Mouse (Mus musculus) liver, adult 2 months (tissue): ENCODE data around the gene Dhdds. TPM values are rescaled to one million over a fixed set of nuclear protein-coding genes. Genes with fewer than 3 reads are reported as not detected.

Experiments
- DNase-seq: peaks from one replicate; pipeline ENCODE4 v3.0.0-alpha.2; 2011; ENCODE audit warnings: low read depth, low spot score; ENCODE audit errors: extremely low read depth
- H3K27ac ChIP-seq: fragments of 200-500 bp; replicated peaks from 2 replicates; pipeline ENCODE4 v1.5.1; 2012; ENCODE audit warnings: low read depth, mild to moderate bottlenecking, control low read depth, inconsistent platforms, low read length; ENCODE audit not compliant: insufficient read depth
- H3K27me3 ChIP-seq: fragments of 200-500 bp; 2 replicates; pipeline ENCODE4 v1.6.1; 2012; ENCODE audit warnings: mild to moderate bottlenecking, moderate library complexity, low read length, inconsistent platforms; ENCODE audit not compliant: control insufficient read depth, insufficient read depth
- H3K36me3 ChIP-seq: fragments of 200-500 bp; 2 replicates; pipeline ENCODE4 v1.6.1; 2012; ENCODE audit warnings: low read length, inconsistent platforms; ENCODE audit not compliant: control insufficient read depth, insufficient read depth
- H3K4me1 ChIP-seq: fragments of 200-500 bp; 2 replicates; pipeline ENCODE4 v1.6.1; 2011; ENCODE audit warnings: low read length; ENCODE audit not compliant: control insufficient read depth, insufficient read depth
- H3K4me3 ChIP-seq: fragments of 200-500 bp; 2 replicates; pipeline ENCODE4 v1.5.1; 2011; ENCODE audit warnings: low read depth, mild to moderate bottlenecking, control low read depth, low read length, moderate library complexity; ENCODE audit not compliant: insufficient read depth
- H3K79me2 ChIP-seq: fragments of 200-500 bp; 2 replicates; pipeline ENCODE4 v1.6.1; 2012; ENCODE audit warnings: inconsistent platforms, mild to moderate bottlenecking, low read length, moderate library complexity; ENCODE audit not compliant: control insufficient read depth, insufficient read depth
- H3K9ac ChIP-seq: fragments of 200-500 bp; 2 replicates; pipeline ENCODE4 v1.6.1; 2012; ENCODE audit warnings: low read depth, mild to moderate bottlenecking, control low read depth, inconsistent platforms, low read length
- CTCF ChIP-seq: fragments of 200-500 bp; IDR thresholded peaks from 2 replicates; pipeline ENCODE4 v1.5.1; 2011; ENCODE audit warnings: low read depth, low read length, control low read depth
- POLR2A ChIP-seq: fragments of 200-500 bp; IDR thresholded peaks from 2 replicates; pipeline ENCODE4 v1.6.1; 2011; ENCODE audit warnings: low read length, control low read depth; ENCODE audit not compliant: insufficient read depth; ENCODE audit errors: extremely low read depth
- WGBS: fragments of 180-500 bp; shearing (Covaris S2); methylation state at CpG from one replicate; pipeline ENCODE4 v1.1.7; 2018; 5-methylcytosine and 5-hydroxymethylcytosine counted together
- polyA plus RNA-seq: library from polyadenylated mRNA; depleted of rRNA; stranded (reverse); fragments of >200 nt; gene quantifications from 2 replicates; pipeline ENCODE4 v1.2.3, GENCODE M21; 2012
- total RNA-seq: library from RNA; depleted of rRNA; stranded (reverse); fragments of >200 nt; gene quantifications from 2 replicates; pipeline ENCODE4 v1.2.3, GENCODE M21; 2014

The Dhdds gene
- total and polyA plus RNA-seq, 2 experiments = 14.0 to 21.3 TPM

DNA sequence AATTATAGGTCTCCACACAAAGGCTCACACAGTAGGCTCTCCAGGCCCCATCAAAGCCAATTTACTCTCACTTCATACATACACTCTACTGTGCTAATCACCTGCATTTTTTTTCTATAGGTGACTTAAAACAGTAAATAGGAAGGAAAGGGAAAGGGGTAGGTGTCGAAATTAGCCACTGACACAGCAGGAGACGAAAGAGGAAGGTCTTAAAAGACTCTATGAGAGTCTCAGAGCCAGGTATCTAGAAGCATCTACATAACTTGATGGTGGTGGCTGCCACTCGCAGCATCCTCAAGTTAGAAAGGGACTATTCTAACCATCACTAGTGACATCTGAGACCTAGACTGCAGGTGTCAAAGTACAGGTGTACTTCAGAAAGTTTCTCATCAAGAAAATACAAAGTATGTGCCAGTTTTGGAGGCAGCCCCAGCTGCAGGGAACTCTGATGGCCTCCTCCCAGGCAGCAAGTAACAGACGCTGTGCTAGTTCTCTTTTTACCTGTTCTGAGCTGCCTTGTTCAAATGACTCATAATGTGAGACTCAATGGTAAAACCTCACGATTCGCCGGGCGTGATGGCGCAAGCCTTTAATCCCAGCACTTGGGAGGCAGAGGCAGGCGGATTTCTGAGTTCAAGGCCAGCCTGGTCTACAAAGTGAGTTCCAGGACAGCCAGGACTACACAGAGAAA lies 22.6 kb downstream of the Dhdds start:
- H3K4me1 ChIP-seq = no peaks in the 10 kb centered on the region
- H3K27me3 ChIP-seq = no peaks in the 10 kb centered on the region
- H3K27ac ChIP-seq = no peak overlapping the region
- 91% methylated on average over 10 of the region's 10 CpGs for WGBS
- DNase-seq = no peak
- no peak for TF ChIP-seq CTCF
- TF ChIP-seq POLR2A = no peak
- H3K4me3 ChIP-seq = no peak overlapping the region
- no peak overlapping the region for H3K9ac ChIP-seq
- H3K79me2 ChIP-seq = no peaks in the 10 kb centered on the region
- peaks cover 22% of the 10 kb centered on the region; the same call in 1 of the 2 replicates for H3K36me3 ChIP-seq

DNA sequence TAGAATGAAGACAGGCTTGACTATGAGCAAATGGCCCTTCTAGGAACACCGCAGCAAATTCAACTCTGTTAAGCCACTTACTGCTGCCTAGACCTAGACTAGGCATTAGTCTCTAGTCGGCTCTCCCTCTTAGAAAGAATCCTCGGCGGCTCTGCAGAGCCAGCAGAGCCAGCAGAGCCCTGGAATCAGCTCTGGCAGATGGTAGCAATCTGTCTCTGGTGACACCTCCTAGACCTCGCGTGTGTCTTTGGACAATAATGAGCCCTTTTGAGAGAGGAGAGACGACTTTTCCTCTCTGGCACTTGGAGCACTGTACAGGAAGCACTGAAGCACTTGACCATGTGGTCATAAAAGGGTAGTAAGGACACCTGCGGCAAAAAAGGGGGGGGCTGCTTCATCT lies 29.0 kb downstream of the Dhdds start:
- Histone ChIP-seq H3K36me3 (peaks cover 7% of the 10 kb centered on the region; the same call in 1 of the 2 replicates), H3K27me3 (no peaks in the 10 kb centered on the region), H3K27ac (no peak overlapping the region), H3K9ac (no peak overlapping the region), H3K79me2 (no peaks in the 10 kb centered on the region), H3K4me1 (peaks cover 2% of the 10 kb centered on the region; the same call in 1 of the 2 replicates), H3K4me3 (no peak overlapping the region)
- DNase-seq = no peak
- 81% methylated on average over 8 of the region's 8 CpGs for WGBS
- TF ChIP-seq CTCF (no peak), POLR2A (no peak)

DNA sequence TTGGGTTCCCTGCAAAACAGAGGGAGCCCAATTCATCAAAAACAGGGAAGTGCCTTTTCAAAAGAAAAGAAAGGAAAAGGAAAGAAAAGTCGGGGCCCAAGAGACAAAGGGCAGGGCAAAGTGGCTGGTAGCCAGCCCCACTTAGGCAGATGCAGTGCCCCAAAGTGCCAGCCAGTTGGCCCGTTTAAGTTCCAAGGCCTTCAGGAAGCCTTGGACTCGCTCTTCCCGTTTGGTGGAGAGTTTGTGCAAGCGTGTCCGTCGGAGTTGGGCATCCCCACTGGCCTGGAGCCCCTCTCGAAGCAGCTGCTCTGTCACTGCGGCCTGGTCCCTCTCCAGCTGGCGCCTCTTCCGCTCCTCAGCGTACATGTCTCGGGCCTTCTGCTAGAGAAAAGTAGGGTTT lies 29.8 kb downstream of the Dhdds start:
- Histone ChIP-seq H3K27ac (no peak overlapping the region), H3K4me3 (no peak overlapping the region), H3K27me3 (no peaks in the 10 kb centered on the region), H3K79me2 (no peaks in the 10 kb centered on the region), H3K36me3 (peaks cover 2% of the 10 kb centered on the region; the same call in 1 of the 2 replicates), H3K9ac (no peak overlapping the region), H3K4me1 (peaks cover 3% of the 10 kb centered on the region; the same call in 1 of the 2 replicates)
- WGBS = 91% methylated on average over 13 of the region's 13 CpGs
- DNase-seq = no peak
- TF ChIP-seq CTCF = no peak
- TF ChIP-seq POLR2A = no peak

DNA sequence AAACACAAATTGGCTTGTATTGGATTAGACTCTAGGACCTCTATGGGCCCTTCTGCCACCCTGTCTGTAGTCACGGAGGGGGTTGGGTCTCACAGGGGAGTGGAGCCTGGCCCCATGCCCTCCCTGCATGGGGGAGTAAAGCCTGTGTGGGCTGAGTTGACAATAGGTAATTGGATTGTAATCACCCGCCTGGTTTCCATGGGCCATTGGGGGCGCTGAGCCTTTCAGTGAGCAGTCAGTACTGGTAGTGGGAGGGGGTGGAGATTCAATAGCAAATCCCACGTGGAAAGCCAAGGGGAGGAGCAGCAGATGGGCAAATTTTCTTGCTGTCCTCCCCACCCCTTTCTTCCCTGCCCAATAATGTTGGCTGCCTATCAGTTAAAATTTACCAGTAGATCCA lies 30.5 kb downstream of the Dhdds start:
- no peaks in the 10 kb centered on the region for H3K27me3 ChIP-seq
- H3K27ac ChIP-seq = no peak overlapping the region
- no peak overlapping the region for H3K4me3 ChIP-seq
- DNase-seq = no peak
- TF ChIP-seq POLR2A = no peak
- no peak for TF ChIP-seq CTCF
- H3K4me1 ChIP-seq = peaks cover 3% of the 10 kb centered on the region; the same call in 1 of the 2 replicates
- 69% methylated on average over 4 of the region's 4 CpGs for WGBS
- no peaks in the 10 kb centered on the region for H3K79me2 ChIP-seq
- H3K9ac ChIP-seq = no peak overlapping the region
- peaks cover 3% of the 10 kb centered on the region; the same call in 1 of the 2 replicates for H3K36me3 ChIP-seq

DNA sequence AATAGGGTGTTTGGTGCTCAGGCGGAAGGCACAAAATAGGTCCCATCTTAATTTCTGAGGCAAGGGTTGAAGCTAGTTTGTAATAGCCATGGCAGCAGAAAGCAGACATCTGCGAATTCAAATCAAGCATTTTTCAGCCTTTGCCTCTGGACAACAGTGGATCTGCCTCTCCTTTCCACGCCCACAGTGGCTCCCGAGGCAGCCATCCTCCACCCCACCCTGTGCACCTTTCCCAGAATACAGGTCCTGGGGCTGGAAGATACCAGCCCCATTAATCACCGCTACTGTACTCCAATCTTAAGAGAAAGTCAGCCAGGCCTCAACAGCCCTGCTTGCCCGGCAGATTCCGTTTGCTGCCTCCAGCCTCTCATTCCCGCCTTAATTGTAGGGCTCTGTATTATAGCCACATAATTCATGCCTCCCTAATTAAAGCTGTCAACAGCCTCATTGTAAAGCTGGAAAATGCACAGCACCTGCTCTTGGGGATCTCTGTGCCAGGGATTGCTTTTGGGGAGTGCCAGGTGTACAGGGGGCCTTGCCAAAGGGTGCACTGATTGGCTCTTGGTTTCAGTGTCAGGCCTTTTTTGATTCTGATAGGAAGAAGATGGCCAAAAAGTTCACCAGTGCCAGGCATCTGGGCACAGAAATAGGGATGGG lies 31.5 kb downstream of the Dhdds start:
- H3K9ac ChIP-seq = no peak overlapping the region
- no peak for DNase-seq
- H3K79me2 ChIP-seq = no peaks in the 10 kb centered on the region
- TF ChIP-seq POLR2A (no peak), CTCF (no peak)
- H3K36me3 ChIP-seq = peaks cover 6% of the 10 kb centered on the region
- peaks cover 3% of the 10 kb centered on the region; the same call in 1 of the 2 replicates for H3K4me1 ChIP-seq
- no peak overlapping the region for H3K27ac ChIP-seq
- H3K27me3 ChIP-seq = no peaks in the 10 kb centered on the region
- no peak overlapping the region for H3K4me3 ChIP-seq
- 85% methylated on average over 8 of the region's 8 CpGs for WGBS
